ENCODE assay signal across 12 mouse cellular contexts in the genomic region with DNA sequence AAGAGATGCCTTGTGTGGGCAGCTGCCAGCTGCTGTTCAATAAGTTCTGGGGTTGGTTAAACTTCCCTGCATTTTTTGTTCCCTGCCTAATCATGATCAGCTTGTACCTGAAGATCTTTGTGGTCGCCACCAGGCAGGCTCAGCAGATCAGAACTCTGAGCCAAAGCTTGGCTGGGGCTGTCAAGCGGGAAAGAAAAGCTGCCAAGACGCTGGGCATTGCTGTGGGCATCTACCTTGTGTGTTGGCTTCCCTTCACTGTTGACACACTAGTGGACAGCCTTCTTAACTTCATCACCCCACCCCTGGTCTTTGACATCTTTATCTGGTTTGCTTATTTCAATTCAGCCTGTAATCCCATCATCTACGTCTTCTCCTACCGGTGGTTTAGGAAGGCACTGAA.
DNase-seq lines count a peak whose midpoint lies in the region.
"Had no signal": no experiment of that assay in that cellular context is flagged by ENCODE, and none has a peak within 500 bp of the region (broad histone marks: within the 10 kb centered on the region; RNA-seq: fewer than 3 reads in every experiment).

No protein-coding gene starts in this region.

- peak; percentile 54 to 69 for DNase-seq in cerebellum, postnatal 10 days
- DNase-seq in cerebellum, postnatal 4 days (ENCODE audit: low spot score in 2 of 2): no peak
- DNase-seq in cerebellum, postnatal 25 days: peak; percentile 25 to 26
- no peak for DNase-seq in cerebellum, adult 18-20 months
- DNase-seq in brain, adult 2 months (ENCODE audit: low read depth, low spot score): peak; percentile 12
- no peak for DNase-seq in thymus, postnatal 36 days
- DNase-seq: adrenal gland, adult 2 months; adrenal gland, postnatal 10 days; adrenal gland, postnatal 25 days; cerebellum, adult 11 months; cerebellum, postnatal 36 days; forebrain, postnatal 0 days had no signal

Comparison
In these comparisons a context has a peak if more than half of its experiments do, and no peak if none do; other contexts are left out.
1. DNase-seq: peak in cerebellum, postnatal 10 days (2 of 2), cerebellum, postnatal 25 days (2 of 2) and brain, adult 2 months (single experiment); none in cerebellum, postnatal 4 days (0 of 2), cerebellum, adult 18-20 months (0 of 2) and thymus, postnatal 36 days (0 of 2).